Comparison of ENCODE assay signal across 19 mouse cellular contexts in genomic region chr11:84411642-84412018, GRCm38 (mm10).
A peak's percentile ranks its signal among the peaks of the same experiment; 100 is the strongest.
DNase-seq lines count a peak whose midpoint lies in the region; ATAC-seq lines count a peak whose summit lies in the region.
"Had no signal": no experiment of that assay in that cellular context is flagged by ENCODE, and none has a peak within 500 bp of the region (broad histone marks: within the 10 kb centered on the region; RNA-seq: fewer than 3 reads in every experiment).

No protein-coding gene starts in this region.

- 76% methylated on average over 7 of the region's 7 CpGs for WGBS in hindbrain, embryonic 10.5 days
- 70% methylated on average over 7 of the region's 7 CpGs for WGBS in hindbrain, embryonic 11.5 days
- WGBS in hindbrain, embryonic 16.5 days: 55% methylated on average over 7 of the region's 7 CpGs
- WGBS in liver, embryonic 16.5 days (ENCODE audit: insufficient replicate concordance): 37% methylated on average over 7 of the region's 7 CpGs

- no peak for ATAC-seq in hindbrain, embryonic 11.5 days (ENCODE audit: low FRiP score)
- ATAC-seq in hindbrain, embryonic 16.5 days: peak; percentile 19; the same call in 1 of the 2 replicates
- peak; percentile 47 for ATAC-seq in liver, embryonic 16.5 days (ENCODE audit: low read depth)
- ATAC-seq: forebrain, embryonic 13.5 days had no signal

- H3K36me3 ChIP-seq in hindbrain, embryonic 10.5 days: no peaks in the 10 kb centered on the region
- H3K36me3 ChIP-seq in hindbrain, embryonic 11.5 days (ENCODE audit: control insufficient read depth, insufficient read depth, low read length): no peaks in the 10 kb centered on the region
- no peaks in the 10 kb centered on the region for H3K36me3 ChIP-seq in hindbrain, embryonic 16.5 days (ENCODE audit: control insufficient read depth, insufficient read depth, low read length)
- H3K36me3 ChIP-seq in liver, embryonic 16.5 days (ENCODE audit: control insufficient read depth, insufficient read depth): no peaks in the 10 kb centered on the region
- H3K36me3 ChIP-seq: embryonic facial prominence, embryonic 13.5 days; G1E; midbrain, embryonic 12.5 days had no signal

- H3K4me1 ChIP-seq in hindbrain, embryonic 10.5 days (replicated peaks): peaks cover 39% of the 10 kb centered on the region
- no peaks in the 10 kb centered on the region for H3K4me1 ChIP-seq in hindbrain, embryonic 11.5 days (replicated peaks; ENCODE audit: control insufficient read depth, insufficient read depth, low read length)
- peaks cover 6% of the 10 kb centered on the region for H3K4me1 ChIP-seq in hindbrain, embryonic 16.5 days (ENCODE audit: control insufficient read depth, insufficient read depth, low read depth, low read length)
- peaks cover 45% of the 10 kb centered on the region for H3K4me1 ChIP-seq in liver, embryonic 16.5 days (ENCODE audit: control insufficient read depth, low read depth, low read length)

- H3K27me3 ChIP-seq in hindbrain, embryonic 10.5 days (ENCODE audit: insufficient read depth, poor library complexity, severe bottlenecking): no peaks in the 10 kb centered on the region; the same call in 1 of the 2 replicates
- no peaks in the 10 kb centered on the region for H3K27me3 ChIP-seq in hindbrain, embryonic 11.5 days (ENCODE audit: control insufficient read depth, insufficient read depth, low read length)
- H3K27me3 ChIP-seq in hindbrain, embryonic 16.5 days (replicated peaks; ENCODE audit: control insufficient read depth, insufficient read depth, low read length): no peaks in the 10 kb centered on the region
- no peaks in the 10 kb centered on the region for H3K27me3 ChIP-seq in liver, embryonic 16.5 days (ENCODE audit: control insufficient read depth, insufficient read depth, low read depth, low read length)
- H3K27me3 ChIP-seq: embryonic facial prominence, embryonic 13.5 days; midbrain, embryonic 12.5 days had no signal

- no peak overlapping the region for H3K9ac ChIP-seq in hindbrain, embryonic 11.5 days (ENCODE audit: low read depth, low read length)
- H3K9ac ChIP-seq in hindbrain, embryonic 16.5 days (ENCODE audit: low read depth, low read length): no peak overlapping the region
- H3K9ac ChIP-seq in liver, embryonic 16.5 days (ENCODE audit: low read depth, low read length): peak overlapping the region; percentile 20; the same call in 1 of the 2 replicates
- H3K9ac ChIP-seq: embryonic facial prominence, embryonic 13.5 days; forebrain, embryonic 13.5 days; midbrain, embryonic 12.5 days had no signal

- H3K4me3 ChIP-seq in hindbrain, embryonic 10.5 days: no peak overlapping the region
- H3K4me3 ChIP-seq in hindbrain, embryonic 11.5 days (ENCODE audit: low read depth, low read length): no peak overlapping the region
- H3K4me3 ChIP-seq in hindbrain, embryonic 16.5 days (ENCODE audit: low read length): no peak overlapping the region
- H3K4me3 ChIP-seq in liver, embryonic 16.5 days (ENCODE audit: low read depth, low read length): no peak overlapping the region
- H3K4me3 ChIP-seq: embryonic facial prominence, embryonic 13.5 days; forebrain, embryonic 13.5 days; gastrocnemius, adult 2 months; midbrain, embryonic 12.5 days had no signal

- DNase-seq in hindbrain, embryonic 10.5 days (ENCODE audit: low spot score): no peak
- no peak for DNase-seq in hindbrain, embryonic 11.5 days (ENCODE audit: low spot score)
- DNase-seq in c-Kit-positive CD71-positive TER-119-positive erythroid progenitor cells, embryonic 14.5 days (ENCODE audit: low spot score): peak; percentile 36
- no peak for DNase-seq in gastrocnemius, adult 18-20 months (ENCODE audit: low spot score)
- DNase-seq in ovary, postnatal 14 days (ENCODE audit: low spot score): no peak
- DNase-seq in adrenal gland, adult 8-10 months: no peak
- DNase-seq: adrenal gland, adult 2 months; cerebellum, adult 2 months; gastrocnemius, adult 2 months; heart, adult 18-20 months; heart, postnatal 10 days; kidney, adult 11 months; kidney, postnatal 36 days had no signal

- H3K27ac ChIP-seq in hindbrain, embryonic 10.5 days: peak overlapping the region; percentile 30
- H3K27ac ChIP-seq in hindbrain, embryonic 11.5 days (ENCODE audit: low read depth, low read length): no peak overlapping the region
- peak overlapping the region; percentile 59 for H3K27ac ChIP-seq in hindbrain, embryonic 16.5 days (ENCODE audit: low read depth, low read length)
- H3K27ac ChIP-seq in liver, embryonic 16.5 days (ENCODE audit: low read length): peak overlapping the region; percentile 22; the same call in 1 of the 2 replicates
- H3K27ac ChIP-seq: embryonic facial prominence, embryonic 13.5 days; forebrain, embryonic 13.5 days; gastrocnemius, adult 2 months; midbrain, embryonic 12.5 days had no signal

- no peak overlapping the region for H3K4me2 ChIP-seq in hindbrain, embryonic 11.5 days (replicated peaks; ENCODE audit: low read depth, low read length)
- no peak overlapping the region for H3K4me2 ChIP-seq in hindbrain, embryonic 16.5 days (ENCODE audit: low read length)
- peak overlapping the region; percentile 22 for H3K4me2 ChIP-seq in liver, embryonic 16.5 days (ENCODE audit: low read depth, low read length)
- H3K4me2 ChIP-seq: embryonic facial prominence, embryonic 13.5 days; forebrain, embryonic 13.5 days; midbrain, embryonic 12.5 days had no signal

- peaks cover 3% of the 10 kb centered on the region for H3K9me3 ChIP-seq in hindbrain, embryonic 10.5 days
- no peaks in the 10 kb centered on the region for H3K9me3 ChIP-seq in hindbrain, embryonic 11.5 days (ENCODE audit: control insufficient read depth, low read length)
- H3K9me3 ChIP-seq in hindbrain, embryonic 16.5 days (ENCODE audit: control insufficient read depth, low read length): peaks cover 2% of the 10 kb centered on the region; the same call in 1 of the 2 replicates
- peaks cover 4% of the 10 kb centered on the region; the same call in 1 of the 2 replicates for H3K9me3 ChIP-seq in liver, embryonic 16.5 days (replicated peaks; ENCODE audit: control insufficient read depth, low read length)
